Mouse (Mus musculus) heart, postnatal 0 days (tissue): Measurements from ENCODE around the gene Nrxn3.

Source experiments
- CTCF ChIP-seq: IDR thresholded peaks from 2 replicates; pipeline ENCODE4 v1.5.1; 2016; ENCODE audit warnings: antibody characterized with exemption, control low read depth, low read depth
- EP300 ChIP-seq: IDR thresholded peaks from 2 replicates; pipeline ENCODE4 v1.6.1; 2016; ENCODE audit warnings: antibody characterized with exemption, low read depth

- TF ChIP-seq EP300, result no peak
- no peak for TF ChIP-seq CTCF
These were observed 567.1 kb downstream of the Nrxn3 start for GRCm38 (mm10) chr12:89289589-89290274.
